Mouse (Mus musculus) right cerebral cortex, adult 18-20 months (tissue): Measurements from ENCODE around the gene Jmjd4.

Experiments
- DNase-seq: peaks from one replicate; pipeline ENCODE4 v3.0.0; 2022; ENCODE audit warnings: mixed read lengths

Jmjd4 gene

GRCm38 (mm10) chr11:59471413-59472325 is 21.8 kb downstream of the Jmjd4 start:
- DNase-seq, result no peak

- peak; percentile 92 for DNase-seq
Measured at GRCm38 (mm10) chr11:59472326-59472677, 22.5 kb downstream of the Jmjd4 start, which contains the start of gene Zfp867. Zfp867 (minus strand) TSS chr11:59472474.

GRCm38 (mm10) chr11:59477240-59477639 is 27.4 kb downstream of the Jmjd4 start:
- no peak for DNase-seq

DNA sequence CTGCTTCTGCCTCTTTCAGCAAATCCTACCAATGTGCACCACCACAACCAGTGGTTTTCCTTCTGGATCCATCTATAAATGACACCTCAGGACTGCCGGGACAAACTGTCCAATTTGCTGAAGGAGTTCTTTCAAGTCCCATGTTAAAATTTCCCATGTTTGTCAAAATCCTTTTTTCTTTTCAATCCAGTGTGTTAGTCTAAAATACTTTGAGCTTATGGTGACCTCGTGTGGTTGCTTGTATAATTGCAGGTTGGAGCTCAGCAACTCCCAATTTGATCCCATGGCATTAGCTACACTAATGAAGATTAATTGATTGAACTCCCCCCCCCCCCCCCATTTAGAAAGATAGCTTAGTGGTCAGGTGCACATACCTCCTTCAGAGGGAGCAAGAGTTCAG is 33.4 kb downstream of the Jmjd4 start:
- DNase-seq, result no peak

DNA sequence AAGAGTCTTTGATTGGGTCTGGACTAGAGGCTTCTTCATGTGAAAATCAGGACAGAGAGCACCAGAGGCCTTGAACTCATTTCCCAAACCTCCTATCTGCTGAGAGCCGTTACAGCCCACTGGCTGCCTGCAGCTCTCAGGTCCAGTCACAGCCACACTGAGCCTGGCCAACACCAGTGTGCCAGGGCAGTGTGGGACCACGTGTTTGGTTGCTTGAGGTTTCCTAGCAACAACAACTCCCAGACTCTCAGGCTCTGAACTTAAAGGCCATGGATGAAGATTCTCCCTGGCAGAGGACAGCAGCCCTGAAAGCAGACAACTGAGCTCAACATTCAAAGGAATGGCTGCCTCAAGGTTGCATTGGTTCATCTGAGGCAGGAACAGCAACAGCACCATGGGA is 35.8 kb downstream of the Jmjd4 start:
- no peak for DNase-seq

- DNase-seq, result peak; percentile 35
Measured at GRCm38 (mm10) chr11:59486222-59486621, 36.4 kb downstream of the Jmjd4 start.

GRCm38 (mm10) chr11:59496672-59497310 is 46.9 kb downstream of the Jmjd4 start:
- peak; percentile 40 for DNase-seq

DNA sequence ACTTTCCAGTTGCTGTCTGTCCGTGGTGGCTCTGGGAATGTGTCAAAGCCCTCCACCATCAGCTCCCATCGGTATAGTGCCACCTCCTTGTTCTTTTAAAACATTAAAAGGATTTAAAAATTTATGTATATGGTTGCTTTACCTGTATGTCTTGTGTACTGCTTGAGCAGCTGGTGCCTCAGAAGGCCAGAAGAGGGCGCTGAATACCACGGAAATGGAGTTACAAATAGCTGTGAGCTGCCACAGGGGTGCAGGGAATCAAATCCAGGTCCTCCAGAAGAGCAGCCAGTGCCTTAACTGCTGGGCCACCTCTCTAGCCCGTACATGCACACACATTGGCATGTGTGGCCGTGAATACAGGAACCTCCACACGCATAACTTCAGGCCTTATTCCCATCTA is 47.9 kb downstream of the Jmjd4 start:
- DNase-seq, result no peak

GRCm38 (mm10) chr11:59501978-59502700 is 52.3 kb downstream of the Jmjd4 start:
- DNase-seq, result no peak

GRCm38 (mm10) chr11:59505351-59505838 is 55.5 kb downstream of the Jmjd4 start:
- peak; percentile 70 for DNase-seq

GRCm38 (mm10) chr11:59505839-59506712 is 56.2 kb downstream of the Jmjd4 start:
- peak; percentile 75 for DNase-seq

GRCm38 (mm10) chr11:59506713-59507074 is 56.8 kb downstream of the Jmjd4 start:
- no peak for DNase-seq
